Mouse (Mus musculus) forebrain, embryonic 14.5 days (tissue): ENCODE results near the gene Rassf4. TPM values are rescaled to one million over a fixed set of nuclear protein-coding genes. Genes with fewer than 3 reads are reported as not detected.

Experiments
- ATAC-seq: fragments of 200-750 bp; cut with Nextera tagmentation; 2 replicates; pipeline ENCODE4 v1.8.0; 2017; ENCODE audit warnings: mild to moderate bottlenecking, moderate library complexity
- DNase-seq: peaks from one replicate; pipeline ENCODE4 v3.0.0-alpha.2; 2015; ENCODE audit warnings: low spot score
- H3K27ac ChIP-seq: fragments of 300-500 bp; sonication (generic); 2 replicates; pipeline ENCODE4 v1.5.1; 2014; ENCODE audit warnings: low read depth, mild to moderate bottlenecking, control low read depth, low read length, moderate library complexity
- H3K27me3 ChIP-seq: fragments of 300-500 bp; sonication (generic); replicated peaks from 2 replicates; pipeline ENCODE4 v1.6.1; 2014; ENCODE audit warnings: low read length, control low read depth, mixed read lengths; ENCODE audit not compliant: control insufficient read depth, insufficient read depth
- H3K36me3 ChIP-seq: fragments of 300-500 bp; sonication (generic); 2 replicates; pipeline ENCODE4 v1.6.1; 2014; ENCODE audit warnings: low read length, control low read depth; ENCODE audit not compliant: control insufficient read depth, insufficient read depth
- H3K4me1 ChIP-seq: fragments of 300-500 bp; sonication (generic); 2 replicates; pipeline ENCODE4 v1.6.1; 2014; ENCODE audit warnings: antibody characterized with exemption, low read length, control low read depth; ENCODE audit not compliant: control insufficient read depth, insufficient read depth
- H3K4me2 ChIP-seq: fragments of 300-500 bp; sonication (generic); 2 replicates; pipeline ENCODE4 v1.6.1; 2014; ENCODE audit warnings: mild to moderate bottlenecking, control low read depth, low read length
- H3K4me3 ChIP-seq: fragments of 300-500 bp; sonication (generic); 2 replicates; pipeline ENCODE4 v1.5.1; 2014; ENCODE audit warnings: low read depth, low read length, control low read depth
- H3K9ac ChIP-seq: fragments of 300-500 bp; sonication (generic); 2 replicates; pipeline ENCODE4 v1.6.1; 2014; ENCODE audit warnings: mild to moderate bottlenecking, low read length, control low read depth, moderate library complexity
- H3K9me3 ChIP-seq: fragments of 300-500 bp; sonication (generic); replicated peaks from 2 replicates; pipeline ENCODE4 v1.6.1; 2016; ENCODE audit warnings: low read length, control low read depth, mixed read lengths; ENCODE audit not compliant: control insufficient read depth
- WGBS: fragments of 180-500 bp; shearing (Covaris S2); extraction: QIAGEN DNeasy Blood & Tissue Kit; methylation state at CpG from one replicate; pipeline ENCODE4 v1.1.7; 2014; 5-methylcytosine and 5-hydroxymethylcytosine counted together
- polyA plus RNA-seq: library from polyadenylated mRNA; unstranded; fragments of >200 nt; fragmentation: Nextera tagmentation; extraction: Ambion mirVana; gene quantifications from 2 replicates; pipeline ENCODE4 v1.2.1, GENCODE M21; 2014

Rassf4 gene
- polyA plus RNA-seq, 1 experiment from 2014 or later: 13.8 TPM

DNA sequence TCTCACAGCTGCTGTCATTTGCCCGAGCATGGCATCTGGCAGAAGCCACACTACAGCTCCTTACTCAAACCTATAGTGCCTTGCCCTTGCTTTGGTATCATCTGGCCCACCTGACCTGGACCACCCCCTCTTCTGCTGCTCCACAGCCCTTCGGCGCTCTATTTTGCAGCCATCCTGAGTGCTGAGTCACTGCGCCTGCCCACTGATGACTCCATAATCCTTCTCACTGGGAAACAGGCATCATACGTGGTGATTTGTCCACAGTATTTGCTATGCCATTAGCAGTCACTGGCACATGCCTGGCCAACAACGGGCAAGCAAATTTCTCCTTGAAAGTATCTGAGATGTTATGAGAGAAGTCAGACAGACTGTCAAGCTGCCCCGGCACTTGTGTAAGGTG is 23.9 kb downstream of the Rassf4 start:
- Histone ChIP-seq H3K27me3 (no peaks in the 10 kb centered on the region), H3K4me1 (no peaks in the 10 kb centered on the region), H3K36me3 (0 out of 2 replicates have a peak, but pooled peaks cover 6% of the 10 kb centered on the region), H3K9ac (no peak overlapping the region), H3K9me3 (no peaks in the 10 kb centered on the region), H3K4me3 (no peak overlapping the region), H3K27ac (no peak overlapping the region), H3K4me2 (no peak overlapping the region)
- no peak for DNase-seq
- no peak for ATAC-seq
- WGBS: 89% methylated on average over 7 of the region's 7 CpGs

DNA sequence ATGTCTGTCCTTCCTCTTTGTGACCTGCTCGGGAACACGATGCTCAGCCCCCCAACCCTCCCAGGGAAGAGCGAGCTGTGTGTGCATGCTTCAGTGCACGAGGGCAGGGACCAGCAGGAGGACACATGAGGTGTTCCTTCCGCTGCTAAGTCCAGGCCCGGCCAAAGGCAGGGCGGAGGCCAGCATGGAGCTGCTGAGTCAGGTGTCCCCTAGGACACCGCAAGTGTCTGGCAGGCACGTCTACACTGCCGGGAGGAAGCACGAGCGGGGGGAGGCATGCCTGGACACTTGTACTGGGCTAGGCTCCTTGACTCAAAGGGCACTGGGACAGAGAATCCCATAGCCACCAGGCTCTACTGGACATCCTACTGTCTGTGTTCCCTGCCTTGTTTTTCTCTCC is 26.0 kb downstream of the Rassf4 start:
- Histone ChIP-seq H3K9me3 (no peaks in the 10 kb centered on the region), H3K27ac (no peak overlapping the region), H3K4me3 (no peak overlapping the region), H3K27me3 (no peaks in the 10 kb centered on the region), H3K9ac (no peak overlapping the region), H3K4me1 (no peaks in the 10 kb centered on the region), H3K4me2 (no peak overlapping the region), H3K36me3 (0 out of 2 replicates have a peak, but pooled peaks cover 7% of the 10 kb centered on the region)
- DNase-seq (no peak), ATAC-seq (no peak)
- WGBS: 87% methylated on average over 12 of the region's 12 CpGs

DNA sequence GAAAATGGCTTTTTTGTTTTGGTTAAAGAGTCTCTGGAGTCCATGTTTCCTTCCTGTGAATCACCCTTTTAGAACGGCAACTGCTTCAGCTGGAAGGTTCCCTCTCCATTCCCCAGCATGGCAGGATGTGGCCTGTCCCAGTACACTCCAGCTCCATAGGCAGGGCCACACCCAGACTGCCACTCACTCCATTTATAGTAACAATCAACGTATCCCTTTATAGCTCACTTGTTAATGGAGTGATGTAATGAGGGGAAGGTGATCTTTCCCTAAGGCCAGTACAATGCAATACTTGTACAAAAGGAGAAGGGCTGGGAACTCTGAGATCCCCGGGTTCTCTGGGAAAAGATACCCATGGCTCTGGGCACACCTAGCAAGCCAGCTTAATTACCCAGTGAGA is 29.4 kb downstream of the Rassf4 start:
- 72% methylated on average over 3 of the region's 3 CpGs for WGBS
- no peaks in the 10 kb centered on the region for H3K27me3 ChIP-seq

DNA sequence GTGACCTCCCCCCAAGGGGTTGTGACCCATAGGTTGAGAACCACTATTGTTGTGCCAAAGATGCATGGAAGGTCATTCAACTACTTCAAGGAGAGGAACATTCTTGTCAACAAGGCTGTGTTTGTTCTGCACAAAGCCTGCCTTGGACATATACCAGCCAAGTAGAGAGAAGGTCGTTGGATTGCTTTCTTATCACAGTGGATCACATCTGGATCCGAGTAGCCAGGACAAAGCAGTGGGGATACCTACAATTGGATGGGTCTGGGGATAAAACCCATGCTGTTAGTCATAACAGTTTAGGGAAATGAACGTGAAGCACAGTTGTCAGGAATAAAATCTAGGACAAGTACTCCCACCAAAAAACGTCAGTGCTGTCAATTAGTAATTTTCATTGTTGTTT is 29.9 kb downstream of the Rassf4 start:
- no peaks in the 10 kb centered on the region for H3K9me3 ChIP-seq
- no peak for ATAC-seq
- DNase-seq: no peak
- 72% methylated on average over 4 of the region's 4 CpGs for WGBS
- H3K27ac ChIP-seq: no peak overlapping the region
- H3K27me3 ChIP-seq: no peaks in the 10 kb centered on the region
- H3K9ac ChIP-seq: no peak overlapping the region
- H3K4me2 ChIP-seq: no peak overlapping the region
- H3K36me3 ChIP-seq: 0 out of 2 replicates have a peak, but pooled peaks cover 7% of the 10 kb centered on the region
- no peaks in the 10 kb centered on the region for H3K4me1 ChIP-seq
- H3K4me3 ChIP-seq: no peak overlapping the region

More for the DNA sequence above, 29.4 kb downstream of the Rassf4 start:
- Histone ChIP-seq H3K36me3 (0 out of 2 replicates have a peak, but pooled peaks cover 7% of the 10 kb centered on the region), H3K9ac (no peak overlapping the region), H3K4me3 (no peak overlapping the region), H3K27ac (no peak overlapping the region), H3K4me2 (no peak overlapping the region), H3K4me1 (no peaks in the 10 kb centered on the region), H3K9me3 (no peaks in the 10 kb centered on the region)
- DNase-seq: no peak
- ATAC-seq: no peak

DNA sequence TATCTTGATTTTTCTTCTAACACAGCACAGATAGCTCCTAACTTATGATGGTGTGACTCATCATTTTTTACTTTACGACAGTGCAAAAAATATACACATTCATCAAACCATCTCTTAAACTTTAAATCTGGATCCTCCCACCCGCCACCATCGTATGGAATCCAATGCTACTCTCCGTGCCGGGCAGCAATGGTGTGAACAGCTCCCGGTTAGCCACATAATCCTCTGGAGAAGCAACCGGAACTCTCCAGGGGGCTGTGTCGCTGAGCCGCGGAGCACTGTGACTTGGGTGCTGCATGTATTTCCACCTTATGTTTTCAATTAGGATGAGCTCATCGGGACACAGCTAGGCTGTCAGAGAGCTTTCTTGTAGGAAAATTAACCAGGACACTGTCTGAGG is 30.8 kb downstream of the Rassf4 start:
- Histone ChIP-seq H3K4me3 (no peak overlapping the region), H3K4me2 (no peak overlapping the region), H3K27me3 (no peaks in the 10 kb centered on the region), H3K27ac (no peak overlapping the region), H3K9me3 (no peaks in the 10 kb centered on the region), H3K4me1 (no peaks in the 10 kb centered on the region), H3K36me3 (0 out of 2 replicates have a peak, but pooled peaks cover 7% of the 10 kb centered on the region), H3K9ac (no peak overlapping the region)
- DNase-seq (no peak), ATAC-seq (no peak)
- WGBS: 90% methylated on average over 11 of the region's 11 CpGs

DNA sequence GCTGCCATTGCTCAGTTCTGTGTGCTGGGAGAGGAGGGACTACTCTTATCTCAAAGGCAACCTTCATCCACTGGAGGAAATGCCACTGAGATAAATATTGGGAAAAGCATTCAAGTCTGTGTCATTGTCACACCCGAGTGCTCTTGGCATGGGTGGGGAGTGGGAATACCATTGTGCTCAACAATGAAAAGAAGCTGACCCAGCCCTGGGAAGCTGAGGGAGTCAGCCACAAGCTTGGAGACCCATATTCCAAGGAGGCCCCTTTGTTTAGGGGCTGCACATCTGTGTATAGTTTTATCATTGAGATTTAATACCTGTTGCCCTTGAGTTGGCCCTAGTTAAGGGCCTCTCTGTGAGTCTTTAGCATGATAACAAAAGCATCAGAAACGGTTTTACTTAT is 34.1 kb downstream of the Rassf4 start:
- Histone ChIP-seq H3K4me1 (no peaks in the 10 kb centered on the region), H3K9me3 (no peaks in the 10 kb centered on the region), H3K4me2 (no peak overlapping the region), H3K9ac (no peak overlapping the region), H3K27ac (no peak overlapping the region), H3K36me3 (no peaks in the 10 kb centered on the region), H3K27me3 (no peaks in the 10 kb centered on the region), H3K4me3 (no peak overlapping the region)
- DNase-seq (no peak), ATAC-seq (no peak)
- 59% methylated on average over 2 of the region's 2 CpGs for WGBS

DNA sequence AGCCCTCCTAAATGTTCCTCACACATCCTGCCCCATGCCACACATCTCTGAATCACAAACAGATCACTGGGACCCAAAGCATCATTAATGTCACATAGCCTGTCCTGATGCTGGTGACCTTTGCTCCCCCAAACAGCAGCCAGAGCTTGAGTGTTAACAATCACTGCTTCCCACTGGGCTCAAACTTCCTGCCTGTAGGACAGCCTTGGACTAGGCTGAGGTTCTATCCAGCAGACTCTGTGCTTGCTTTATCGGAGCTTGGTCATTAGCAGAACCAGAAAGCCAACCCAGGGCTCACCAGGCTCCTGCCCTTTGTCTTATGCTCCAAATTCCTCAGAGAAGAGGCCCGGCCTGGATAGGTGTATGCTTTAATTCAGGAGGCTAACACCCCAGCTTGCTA is 34.9 kb downstream of the Rassf4 start:
- no peak overlapping the region for H3K9ac ChIP-seq
- no peak overlapping the region for H3K4me2 ChIP-seq
- ATAC-seq: no peak
- H3K27ac ChIP-seq: no peak overlapping the region
- 87% methylated on average over 2 of the region's 2 CpGs for WGBS
- H3K9me3 ChIP-seq: no peaks in the 10 kb centered on the region
- no peak for DNase-seq
- H3K4me1 ChIP-seq: no peaks in the 10 kb centered on the region
- no peaks in the 10 kb centered on the region for H3K27me3 ChIP-seq
- no peaks in the 10 kb centered on the region for H3K36me3 ChIP-seq
- no peak overlapping the region for H3K4me3 ChIP-seq

DNA sequence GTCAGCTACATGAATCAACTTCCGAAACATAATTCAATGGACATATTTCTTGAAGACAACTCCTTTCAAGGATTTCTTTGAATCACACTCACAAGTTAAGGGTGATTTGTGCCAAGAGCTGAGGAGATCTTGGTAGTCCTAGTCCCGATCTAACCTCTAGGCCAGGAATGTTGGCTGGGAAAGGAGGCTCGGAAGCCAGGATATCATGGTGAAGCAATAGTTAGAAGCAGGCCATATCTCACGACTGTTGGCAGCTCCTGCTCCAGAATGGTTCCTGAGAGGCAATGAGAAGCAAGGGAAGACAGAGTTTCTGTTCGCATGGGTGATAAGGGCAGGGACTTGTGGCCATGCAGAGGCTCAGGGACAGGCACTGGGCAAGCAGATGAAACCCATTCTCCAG is 36.3 kb downstream of the Rassf4 start:
- Histone ChIP-seq H3K27ac (no peak overlapping the region), H3K27me3 (no peaks in the 10 kb centered on the region), H3K4me3 (no peak overlapping the region), H3K9me3 (no peaks in the 10 kb centered on the region), H3K36me3 (no peaks in the 10 kb centered on the region), H3K4me1 (no peaks in the 10 kb centered on the region), H3K9ac (no peak overlapping the region), H3K4me2 (no peak overlapping the region)
- 91% methylated on average over 5 of the region's 5 CpGs for WGBS
- ATAC-seq (no peak), DNase-seq (no peak)

DNA sequence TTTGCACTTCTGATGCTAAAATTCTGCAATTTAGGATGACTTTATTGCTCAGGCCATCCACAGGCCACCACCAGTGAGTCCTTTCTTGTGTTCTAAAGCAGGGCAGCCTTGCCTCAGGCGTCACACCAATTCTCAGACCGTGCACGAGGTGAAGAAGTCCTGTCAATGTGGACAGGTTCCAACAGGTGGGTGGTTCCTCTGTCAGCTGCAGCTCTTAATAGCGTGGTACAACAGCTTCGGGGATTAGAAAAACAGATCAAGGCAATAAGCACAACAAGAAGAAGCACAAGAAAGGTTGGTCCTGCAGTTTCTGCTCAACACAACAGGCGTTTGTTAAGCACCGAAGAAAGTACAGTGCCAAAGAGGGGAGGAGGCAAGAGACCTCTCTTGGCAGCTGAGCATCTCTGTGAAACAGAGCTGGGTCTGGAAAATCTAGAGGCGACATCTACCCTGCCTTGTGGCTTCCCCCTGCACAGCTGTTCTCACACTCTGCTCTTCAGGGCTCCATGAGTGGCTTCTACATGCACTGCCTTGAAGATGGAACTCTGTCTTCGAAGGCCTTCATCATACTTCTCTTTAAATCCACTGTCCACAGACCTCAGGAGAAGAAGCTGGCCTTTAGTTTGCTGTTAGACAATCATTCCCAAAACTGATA is 37.0 kb downstream of the Rassf4 start:
- Histone ChIP-seq H3K36me3 (no peaks in the 10 kb centered on the region), H3K9ac (no peak overlapping the region), H3K27me3 (no peaks in the 10 kb centered on the region), H3K4me2 (no peak overlapping the region), H3K4me1 (no peaks in the 10 kb centered on the region), H3K27ac (no peak overlapping the region), H3K9me3 (no peaks in the 10 kb centered on the region), H3K4me3 (no peak overlapping the region)
- ATAC-seq (no peak), DNase-seq (no peak)
- 89% methylated on average over 9 of the region's 9 CpGs for WGBS
